Mouse (Mus musculus) small intestine, adult 2 months (tissue): ENCODE data around the gene Tti1.

Source experiments
- CTCF ChIP-seq: fragments of 200-500 bp; IDR thresholded peaks from 2 replicates; pipeline ENCODE4 v1.5.1; 2012; ENCODE audit warnings: low read depth, mild to moderate bottlenecking, control low read depth, inconsistent platforms, low read length, moderate library complexity, mixed read lengths; ENCODE audit not compliant: insufficient replicate concordance, insufficient read length; ENCODE audit errors: extremely low read depth
- POLR2A ChIP-seq: fragments of 200-500 bp; IDR thresholded peaks from 2 replicates; pipeline ENCODE4 v1.6.1; 2012; ENCODE audit warnings: low read depth, mild to moderate bottlenecking, control low read depth, inconsistent platforms, low read length, moderate library complexity

- no peak for TF ChIP-seq POLR2A
- TF ChIP-seq CTCF, result peak; percentile 36; the same call in 1 of the 2 replicates
These were observed 38.3 kb downstream of the Tti1 start for GRCm38 (mm10) chr2:157989946-157990345.
